Mouse (Mus musculus) neural tube, embryonic 11.5 days (tissue): ENCODE measurements around the gene Ncapg. TPM values are rescaled to one million over a fixed set of nuclear protein-coding genes. Genes with fewer than 3 reads are reported as not detected.
A peak's percentile ranks its signal among the peaks of the same experiment; 100 is the strongest.

Source experiments
- ATAC-seq: fragments of 200-750 bp; cut with Nextera tagmentation; 2 replicates; pipeline ENCODE4 v1.8.0; 2017; ENCODE audit warnings: moderate number of reproducible peaks, mild to moderate bottlenecking, moderate TSS enrichment, moderate library complexity; ENCODE audit not compliant: insufficient read depth, low FRiP score, low TSS enrichment
- DNase-seq: peaks from one replicate; pipeline ENCODE4 v3.0.0-alpha.2; 2015; ENCODE audit warnings: low spot score
- H3K27ac ChIP-seq: fragments of 300-500 bp; sonication (generic); 2 replicates; pipeline ENCODE4 v1.5.1; 2014; ENCODE audit warnings: low read depth, mild to moderate bottlenecking, low read length
- H3K27me3 ChIP-seq: fragments of 300-500 bp; sonication (generic); 2 replicates; pipeline ENCODE4 v1.6.1; 2014; ENCODE audit warnings: mild to moderate bottlenecking, low read length, mixed read lengths; ENCODE audit not compliant: control insufficient read depth, insufficient read depth
- H3K36me3 ChIP-seq: fragments of 300-500 bp; sonication (generic); 2 replicates; pipeline ENCODE4 v1.6.1; 2014; ENCODE audit warnings: mild to moderate bottlenecking, low read length, moderate library complexity, mixed read lengths; ENCODE audit not compliant: control insufficient read depth, insufficient read depth
- H3K4me1 ChIP-seq: fragments of 300-500 bp; sonication (generic); 2 replicates; pipeline ENCODE4 v1.6.1; 2014; ENCODE audit warnings: low read length, mixed read lengths; ENCODE audit not compliant: control insufficient read depth, insufficient read depth
- H3K4me2 ChIP-seq: fragments of 300-500 bp; sonication (generic); 2 replicates; pipeline ENCODE4 v1.6.1; 2014; ENCODE audit warnings: low read depth, mild to moderate bottlenecking, moderate library complexity
- H3K4me3 ChIP-seq: fragments of 300-500 bp; sonication (generic); 2 replicates; pipeline ENCODE4 v1.5.1; 2014; ENCODE audit warnings: low read depth, low read length
- H3K9ac ChIP-seq: fragments of 300-500 bp; sonication (generic); 2 replicates; pipeline ENCODE4 v1.6.1; 2014; ENCODE audit warnings: mild to moderate bottlenecking, low read length
- H3K9me3 ChIP-seq: fragments of 300-500 bp; sonication (generic); 2 replicates; pipeline ENCODE4 v1.6.1; 2016; ENCODE audit warnings: low read length; ENCODE audit not compliant: control insufficient read depth
- WGBS: fragments of 180-500 bp; shearing (Covaris S2); extraction: QIAGEN DNeasy Blood & Tissue Kit; methylation state at CpG from one replicate; pipeline ENCODE4 v1.1.7; 2014; 5-methylcytosine and 5-hydroxymethylcytosine counted together
- polyA plus RNA-seq: library from polyadenylated mRNA; unstranded; fragments of >200 nt; fragmentation: Nextera tagmentation; extraction: Ambion mirVana; gene quantifications from 2 replicates; pipeline ENCODE4 v1.2.1, GENCODE M21; 2014

Gene Ncapg
- polyA plus RNA-seq, result 70.4 and 73.0 TPM in 2 replicates

GRCm38 (mm10) chr5:45669598-45670279, at the start of gene Ncapg:
TSS of gene Ncapg (plus strand) at chr5:45669919.
- WGBS, result 0% methylated on average over 66 of the region's 66 CpGs
- peak; percentile 100 for DNase-seq
- Histone ChIP-seq H3K9ac (peak within 1 kb of the TSS; percentile 69), H3K36me3 (no peaks in the 10 kb centered on the region), H3K27ac (peak within 1 kb of the TSS; percentile 69), H3K9me3 (no peaks in the 10 kb centered on the region), H3K4me1 (peaks cover 3% of the 10 kb centered on the region; the same call in 1 of the 2 replicates), H3K4me3 (peak within 1 kb of the TSS; percentile 63), H3K27me3 (no peaks in the 10 kb centered on the region), H3K4me2 (peak within 1 kb of the TSS; percentile 83)
- ATAC-seq, result peak; percentile 100

GRCm38 (mm10) chr5:45621511-45621910, 48.2 kb upstream of the Ncapg start:
- Histone ChIP-seq H3K4me1 (no peaks in the 10 kb centered on the region), H3K36me3 (no peaks in the 10 kb centered on the region), H3K9me3 (no peaks in the 10 kb centered on the region), H3K4me3 (no peak overlapping the region), H3K27ac (no peak overlapping the region), H3K9ac (no peak overlapping the region), H3K4me2 (no peak overlapping the region), H3K27me3 (no peaks in the 10 kb centered on the region)
- ATAC-seq, result no peak
- 59% methylated on average over 3 of the region's 3 CpGs for WGBS
- no peak for DNase-seq

- DNase-seq (no peak), ATAC-seq (no peak)
- no peaks in the 10 kb centered on the region for H3K4me1 ChIP-seq
- H3K9me3 ChIP-seq, result no peaks in the 10 kb centered on the region
- H3K4me2 ChIP-seq, result no peak overlapping the region
- H3K36me3 ChIP-seq, result no peaks in the 10 kb centered on the region
- WGBS, result 79% methylated on average over 1 of the region's 1 CpGs
- no peak overlapping the region for H3K27ac ChIP-seq
- H3K4me3 ChIP-seq, result no peak overlapping the region
- H3K27me3 ChIP-seq, result no peaks in the 10 kb centered on the region
- no peak overlapping the region for H3K9ac ChIP-seq
Observed at GRCm38 (mm10) chr5:45627771-45628170, 41.9 kb upstream of the Ncapg start.

GRCm38 (mm10) chr5:45629470-45629869, 40.2 kb upstream of the Ncapg start:
- ATAC-seq, result no peak
- Histone ChIP-seq H3K4me3 (no peak overlapping the region), H3K36me3 (no peaks in the 10 kb centered on the region), H3K27ac (no peak overlapping the region), H3K4me2 (no peak overlapping the region), H3K27me3 (no peaks in the 10 kb centered on the region), H3K4me1 (no peaks in the 10 kb centered on the region), H3K9ac (no peak overlapping the region), H3K9me3 (no peaks in the 10 kb centered on the region)
- DNase-seq, result no peak

- Histone ChIP-seq H3K4me2 (no peak overlapping the region), H3K27me3 (no peaks in the 10 kb centered on the region), H3K27ac (no peak overlapping the region), H3K4me1 (peaks cover 3% of the 10 kb centered on the region; the same call in 1 of the 2 replicates), H3K4me3 (no peak overlapping the region), H3K9me3 (no peaks in the 10 kb centered on the region), H3K36me3 (no peaks in the 10 kb centered on the region), H3K9ac (no peak overlapping the region)
- WGBS, result 81% methylated on average over 3 of the region's 3 CpGs
- DNase-seq (no peak), ATAC-seq (no peak)
Observed at GRCm38 (mm10) chr5:45638378-45638777, 31.3 kb upstream of the Ncapg start.

- H3K27ac ChIP-seq, result no peak within 1 kb of the TSS
- H3K36me3 ChIP-seq, result no peaks in the 10 kb centered on the region
- peaks cover 3% of the 10 kb centered on the region; the same call in 1 of the 2 replicates for H3K4me1 ChIP-seq
- H3K4me3 ChIP-seq, result peak within 1 kb of the TSS; percentile 62
- H3K27me3 ChIP-seq, result no peaks in the 10 kb centered on the region
- peak within 1 kb of the TSS; percentile 95 for H3K4me2 ChIP-seq
- H3K9ac ChIP-seq, result peak within 1 kb of the TSS; percentile 63
- no peaks in the 10 kb centered on the region for H3K9me3 ChIP-seq
- DNase-seq (peak; percentile 73), ATAC-seq (peak; percentile 72)
- under 1% methylated on average over 48 of the region's 48 CpGs for WGBS
Observed at GRCm38 (mm10) chr5:45638806-45639714, 30.7 kb upstream of the Ncapg start, which contains the start of gene Fam184b. TSS of gene Fam184b (minus strand) at chr5:45639614.

- DNase-seq, result peak; percentile 35
- peak; percentile 14; the same call in 1 of the 2 replicates for ATAC-seq
- Histone ChIP-seq H3K27me3 (no peaks in the 10 kb centered on the region), H3K4me1 (peaks cover 3% of the 10 kb centered on the region; the same call in 1 of the 2 replicates), H3K36me3 (no peaks in the 10 kb centered on the region), H3K9me3 (no peaks in the 10 kb centered on the region), H3K4me3 (peak overlapping the region; percentile 62), H3K9ac (peak overlapping the region; percentile 63), H3K27ac (no peak overlapping the region), H3K4me2 (peak overlapping the region; percentile 95)
- 2% methylated on average over 8 of the region's 8 CpGs for WGBS
Observed at GRCm38 (mm10) chr5:45639715-45640092, 30.0 kb upstream of the Ncapg start.

GRCm38 (mm10) chr5:45651026-45651703, 18.6 kb upstream of the Ncapg start:
- no peak overlapping the region for H3K4me3 ChIP-seq
- no peaks in the 10 kb centered on the region for H3K4me1 ChIP-seq
- H3K27me3 ChIP-seq, result no peaks in the 10 kb centered on the region
- no peaks in the 10 kb centered on the region for H3K9me3 ChIP-seq
- no peak for DNase-seq
- no peak for ATAC-seq
- H3K4me2 ChIP-seq, result no peak overlapping the region
- no peak overlapping the region for H3K27ac ChIP-seq
- no peaks in the 10 kb centered on the region for H3K36me3 ChIP-seq
- WGBS, result 87% methylated on average over 2 of the region's 2 CpGs
- H3K9ac ChIP-seq, result no peak overlapping the region
